Mouse (Mus musculus) neural tube, embryonic 13.5 days (tissue): ENCODE measurements at regions not wholly inside any gene's neighbourhood (a gene's known extent, or its start where the extent isn't known, plus 50 kb on each side); places are given as distances from the start of the nearest gene placed in this dataset.

ENCODE experiments used
- ATAC-seq: fragments of 200-750 bp; cut with Nextera tagmentation; 2 replicates; pipeline ENCODE4 v1.8.0; 2017; ENCODE audit warnings: low read depth, mild to moderate bottlenecking, moderate TSS enrichment, moderate library complexity
- H3K27ac ChIP-seq: fragments of 300-500 bp; sonication (generic); replicated peaks from 2 replicates; pipeline ENCODE4 v1.5.1; 2015; ENCODE audit warnings: moderate library complexity, mild to moderate bottlenecking, inconsistent platforms
- H3K27me3 ChIP-seq: fragments of 300-500 bp; sonication (generic); 2 replicates; pipeline ENCODE4 v1.6.1; 2015; ENCODE audit warnings: mild to moderate bottlenecking, inconsistent platforms
- H3K36me3 ChIP-seq: fragments of 300-500 bp; sonication (generic); 2 replicates; pipeline ENCODE4 v1.6.1; 2015; ENCODE audit warnings: mild to moderate bottlenecking, inconsistent platforms
- H3K4me1 ChIP-seq: fragments of 300-500 bp; sonication (generic); replicated peaks from 2 replicates; pipeline ENCODE4 v1.6.1; 2015; ENCODE audit warnings: inconsistent platforms
- H3K4me2 ChIP-seq: fragments of 300-500 bp; sonication (generic); 2 replicates; pipeline ENCODE4 v1.6.1; 2015; ENCODE audit warnings: inconsistent platforms, mild to moderate bottlenecking, moderate library complexity
- H3K4me3 ChIP-seq: fragments of 300-500 bp; sonication (generic); 2 replicates; pipeline ENCODE4 v1.5.1; 2015; ENCODE audit warnings: mild to moderate bottlenecking, inconsistent platforms
- H3K9ac ChIP-seq: fragments of 300-500 bp; sonication (generic); 2 replicates; pipeline ENCODE4 v1.6.1; 2015; ENCODE audit warnings: moderate library complexity, mild to moderate bottlenecking, inconsistent platforms
- H3K9me3 ChIP-seq: fragments of 300-500 bp; sonication (generic); 2 replicates; pipeline ENCODE4 v1.6.1; 2016; ENCODE audit warnings: inconsistent platforms
- WGBS: fragments of 180-500 bp; shearing (Covaris S2); methylation state at CpG from one replicate; pipeline ENCODE4 v1.1.7; 2015; 5-methylcytosine and 5-hydroxymethylcytosine counted together

DNA sequence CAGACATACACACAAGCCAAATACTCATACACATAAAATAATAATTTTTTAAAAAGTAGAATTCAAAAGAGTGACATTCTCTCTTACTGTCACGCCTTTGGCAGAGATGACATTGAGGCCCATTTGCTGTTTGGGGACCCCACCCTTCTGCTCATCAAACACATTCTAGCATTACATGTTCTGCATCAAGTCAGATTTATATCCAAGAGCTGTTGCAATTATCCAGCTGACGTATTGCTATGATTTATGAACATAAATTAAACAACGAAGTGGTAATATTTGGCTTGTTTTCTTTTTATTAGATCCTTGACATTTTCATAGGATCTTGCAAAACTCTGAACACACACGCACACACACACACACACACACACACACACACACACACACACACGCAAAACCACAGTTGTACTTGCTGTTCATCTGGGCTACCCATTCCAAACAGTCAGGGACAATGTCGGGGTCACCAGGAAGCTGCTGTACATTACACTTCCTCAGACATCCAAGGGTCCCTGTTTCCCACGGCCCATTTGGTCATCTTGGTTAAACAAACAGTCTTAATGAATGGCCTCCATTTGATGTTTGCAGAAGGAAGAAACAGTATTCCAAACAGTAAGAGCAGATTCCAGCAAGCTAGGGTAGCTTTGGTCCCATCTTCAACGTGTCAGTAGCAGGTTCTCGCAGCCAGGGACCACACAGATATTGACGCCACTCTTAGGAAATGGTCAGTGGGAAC is 50.3 kb upstream of the Vash1 start:
- H3K9ac ChIP-seq, result no peak overlapping the region
- no peaks in the 10 kb centered on the region for H3K9me3 ChIP-seq
- WGBS, result 80% methylated on average over 10 of the region's 10 CpGs
- no peaks in the 10 kb centered on the region for H3K4me1 ChIP-seq
- no peak overlapping the region for H3K4me2 ChIP-seq
- no peaks in the 10 kb centered on the region for H3K27me3 ChIP-seq
- no peak overlapping the region for H3K27ac ChIP-seq
- ATAC-seq, result no peak
- H3K36me3 ChIP-seq, result no peaks in the 10 kb centered on the region
- no peak overlapping the region for H3K4me3 ChIP-seq
